Mouse (Mus musculus): Measurements from ENCODE around the gene Rpl15. TPM values are rescaled to one million over a fixed set of nuclear protein-coding genes. Genes with fewer than 3 reads are reported as not detected.
"Not testable (repeated sequence)": the region's sequence is repeated elsewhere in the genome, so short reads cannot be mapped to it uniquely, and the experiment has no call there.

Rpl15 gene
- total RNA-seq (2021) = 100 to 1,000 TPM; 726 to 763 TPM
- long read RNA-seq, experiment 1, transcript Rpl15-202 (4 exons, 1,922 nt) = major isoform, 42 of 56 reads
- long read RNA-seq, experiment 1, transcript Rpl15-201 (4 exons, 883 nt) = minor isoform, 6 of 56 reads
- long read RNA-seq, experiment 1, partial matches to known transcripts = 1 of 56 reads
- long read RNA-seq, experiment 1, other reads (novel, unspliced or antisense) = 2 of 56 reads
- long read RNA-seq, experiment 2, transcript Rpl15-202 (4 exons, 1,922 nt) = major isoform, 227 of 302 reads
- long read RNA-seq, experiment 2, transcript Rpl15-201 (4 exons, 883 nt) = minor isoform, 37 of 302 reads
- long read RNA-seq, experiment 2, transcript Rpl15-204 (3 exons, 802 nt) = minor isoform, 8 of 302 reads
- long read RNA-seq, experiment 2, transcript Rpl15-203 (4 exons, 802 nt) = minor isoform, 18 of 302 reads
- long read RNA-seq, experiment 2, partial matches to known transcripts = 2 of 302 reads
- long read RNA-seq, experiment 2, other reads (novel, unspliced or antisense) = 10 of 302 reads

DNA sequence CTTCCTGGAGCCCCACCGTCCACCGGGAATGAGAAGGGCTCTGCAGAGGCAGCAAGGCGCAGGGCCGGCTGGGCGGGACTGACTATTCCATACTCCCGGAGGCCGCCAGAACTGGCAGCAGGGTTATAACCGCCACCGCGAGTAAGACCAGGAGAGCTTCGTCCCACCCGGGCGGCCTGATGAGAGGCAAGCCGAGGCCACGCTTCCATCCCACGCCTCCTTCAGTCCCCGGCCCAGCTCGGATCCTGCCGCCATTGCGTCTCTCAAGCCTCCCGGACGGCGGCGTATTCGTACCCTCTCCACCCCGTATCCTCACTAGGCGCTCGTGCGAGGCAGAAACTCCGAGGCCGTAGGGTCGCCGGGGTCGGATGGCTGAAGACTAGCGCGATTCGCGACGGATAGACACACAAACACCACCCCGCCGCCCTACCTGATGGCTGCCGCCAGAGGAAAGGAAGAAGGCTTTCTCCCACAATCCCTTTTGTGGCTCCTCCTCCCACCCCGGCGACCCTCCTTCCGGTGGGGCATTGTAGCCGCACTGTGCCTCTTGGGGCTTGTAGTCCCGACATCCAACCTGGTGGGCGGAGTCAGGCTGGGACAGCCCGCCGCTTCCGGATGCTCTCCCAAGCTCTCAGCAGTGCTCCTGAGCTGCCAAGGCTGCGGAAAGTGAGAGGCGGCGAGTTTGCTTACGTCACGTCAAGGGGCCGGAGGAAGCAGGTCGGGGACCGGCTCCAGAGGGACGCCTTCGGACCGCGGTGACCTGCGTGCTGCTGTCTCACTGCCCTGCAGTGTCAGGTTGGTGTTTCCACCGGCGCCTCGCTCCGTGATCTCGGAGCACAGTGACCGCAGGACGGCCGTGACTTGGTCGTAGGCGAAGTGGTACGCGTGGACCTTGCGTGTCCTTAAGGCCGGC is at the start of gene Rpl15, which contains the start of gene Nkiras1:
Rpl15 (minus strand) TSS at position 863 of the 913 bp plus-strand sequence.
Nkiras1 (plus strand) TSS at position 608 of the 913 bp plus-strand sequence.
- peak; percentile 91 to 94 for DNase-seq (ENCODE audit: low spot score in 2 of 2)

GRCm38 (mm10) chr14:18317457-18318411 is 46.5 kb upstream of the Rpl15 start:
- no peak for DNase-seq (ENCODE audit: low spot score in 2 of 2)

DNA sequence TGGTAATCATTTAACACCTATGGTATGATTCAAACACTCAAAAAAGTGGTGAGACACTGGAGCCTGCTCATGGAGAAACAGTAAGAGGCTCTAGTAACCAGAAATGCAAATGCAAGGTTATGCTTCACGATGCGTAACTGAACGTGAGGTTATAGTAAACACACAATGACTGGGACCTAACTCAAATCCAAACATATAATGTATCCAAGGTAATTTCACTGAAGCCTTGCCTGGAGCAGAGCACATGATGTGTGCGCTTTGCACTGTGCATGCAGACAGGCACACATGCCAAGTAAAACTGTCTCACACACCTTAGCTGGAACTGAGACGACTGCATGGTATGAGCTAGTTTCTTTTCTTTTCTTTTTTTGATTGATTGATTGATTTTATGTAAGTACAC is 33.0 kb upstream of the Rpl15 start:
- no peak for DNase-seq (ENCODE audit: low spot score in 2 of 2)

- DNase-seq (ENCODE audit: low spot score in 2 of 2) = no peak
Measured at GRCm38 (mm10) chr14:18303262-18303661, 32.1 kb upstream of the Rpl15 start.

DNA sequence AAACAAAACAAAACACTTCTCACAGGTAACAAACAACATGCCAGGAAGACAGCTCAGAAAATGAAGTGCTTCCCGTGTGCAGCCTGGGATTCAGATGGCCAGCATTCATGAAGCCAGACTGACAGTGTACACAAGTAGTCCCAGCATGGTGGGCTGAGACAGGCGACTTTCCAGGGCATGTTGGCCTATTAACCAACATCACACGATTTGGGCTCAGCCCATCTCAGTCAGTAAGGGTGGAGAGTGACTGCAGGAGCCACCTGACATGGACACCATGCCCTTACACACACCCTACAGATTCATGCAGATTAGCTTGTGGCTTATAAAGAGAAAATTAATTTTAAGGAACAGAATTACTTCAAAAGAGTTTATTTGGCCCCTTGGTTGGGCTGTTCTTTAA is 31.6 kb upstream of the Rpl15 start:
- no peak for DNase-seq (ENCODE audit: low spot score in 2 of 2)

GRCm38 (mm10) chr14:18301591-18301990 is 30.4 kb upstream of the Rpl15 start:
- no peak for DNase-seq (ENCODE audit: low spot score in 2 of 2)

GRCm38 (mm10) chr14:18300676-18301075 is 29.5 kb upstream of the Rpl15 start:
- no peak for DNase-seq (ENCODE audit: low spot score in 2 of 2)

DNA sequence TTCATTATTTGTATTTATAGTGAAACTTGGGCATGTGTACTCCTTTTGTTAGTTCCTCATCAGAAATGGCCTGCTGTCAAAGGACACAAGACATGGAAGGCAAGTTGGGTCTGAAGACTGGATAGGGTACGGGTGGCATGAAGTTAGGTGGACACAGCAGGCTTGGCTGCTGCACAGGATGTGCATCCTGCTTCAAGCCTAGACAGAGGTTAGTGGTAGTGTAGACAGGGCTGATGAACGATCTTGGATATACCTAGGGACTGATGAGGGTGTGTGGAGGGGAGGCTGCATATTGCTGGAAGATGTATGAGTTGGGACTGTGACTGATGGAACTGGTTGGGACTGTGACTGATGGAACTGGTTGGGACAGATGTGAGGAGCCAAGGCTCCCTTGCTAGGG is 27.7 kb upstream of the Rpl15 start:
- no peak for DNase-seq (ENCODE audit: low spot score in 2 of 2)

DNA sequence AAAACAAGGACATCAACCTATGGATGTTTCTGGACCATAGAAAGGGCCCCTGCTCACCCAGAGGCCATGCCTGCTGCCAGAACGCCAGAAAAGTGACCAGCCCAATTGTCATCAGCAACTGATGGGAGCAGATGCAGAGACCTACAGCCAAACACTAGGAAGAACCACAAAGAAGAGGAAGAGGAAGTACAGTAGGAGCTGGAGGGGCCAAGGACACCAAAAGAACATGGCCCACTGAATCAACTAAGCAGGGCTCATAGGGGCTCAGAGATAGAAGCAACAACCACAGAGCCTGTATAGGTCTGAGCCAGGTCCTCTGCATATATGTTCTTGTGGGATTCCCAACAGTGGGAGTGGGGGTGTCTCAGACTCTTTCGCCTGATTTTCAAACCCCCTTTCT is 26.2 kb upstream of the Rpl15 start:
- no peak for DNase-seq (ENCODE audit: low spot score in 2 of 2)

- DNase-seq (ENCODE audit: low spot score in 2 of 2) = no peak
Measured at GRCm38 (mm10) chr14:18292578-18292977, 21.4 kb upstream of the Rpl15 start.

DNA sequence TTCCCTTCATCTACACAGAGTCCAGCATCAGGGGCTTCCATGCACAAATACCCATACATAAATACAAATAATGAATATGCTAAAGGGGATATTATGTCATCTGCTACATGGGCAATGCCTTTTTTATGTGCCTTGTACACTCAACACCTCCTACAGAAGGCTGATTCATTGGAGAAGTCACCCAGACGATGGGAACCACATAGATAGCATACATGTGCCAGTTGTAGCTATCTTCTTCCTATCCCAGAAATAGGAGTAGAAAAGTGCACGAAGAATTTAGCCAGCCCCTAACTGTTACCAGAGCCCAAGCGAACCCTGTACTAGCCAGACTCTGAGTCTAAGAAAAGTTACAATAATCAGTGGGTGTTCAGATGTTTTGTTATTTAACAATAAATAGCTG is 20.9 kb upstream of the Rpl15 start:
- no peak for DNase-seq (ENCODE audit: low spot score in 2 of 2)

DNA sequence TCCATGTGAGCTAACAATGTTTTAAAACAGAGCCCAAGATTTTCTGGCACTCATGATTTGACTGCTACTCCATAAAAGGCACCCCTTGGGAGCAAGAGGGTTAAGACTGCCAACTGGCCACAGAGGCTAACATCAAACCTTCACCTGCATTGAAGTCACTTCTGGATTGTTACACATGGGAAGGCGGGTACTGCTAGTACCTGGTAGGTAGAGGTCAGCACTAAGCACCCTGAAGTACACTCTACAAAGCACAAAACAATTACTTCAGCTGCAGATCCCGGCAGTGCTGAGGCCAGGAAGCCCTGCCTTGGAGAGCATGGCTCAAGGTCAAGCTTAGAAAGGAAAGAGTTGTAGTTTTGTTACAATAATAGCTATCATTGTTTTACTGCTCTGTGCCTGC is 16.2 kb upstream of the Rpl15 start:
- DNase-seq (ENCODE audit: low spot score in 2 of 2) = no peak

GRCm38 (mm10) chr14:18286441-18286840 is 15.2 kb upstream of the Rpl15 start:
- DNase-seq (ENCODE audit: low spot score in 2 of 2) = no peak

- no peak for DNase-seq (ENCODE audit: low spot score in 2 of 2)
Measured at GRCm38 (mm10) chr14:18285476-18285875, 14.3 kb upstream of the Rpl15 start.

DNA sequence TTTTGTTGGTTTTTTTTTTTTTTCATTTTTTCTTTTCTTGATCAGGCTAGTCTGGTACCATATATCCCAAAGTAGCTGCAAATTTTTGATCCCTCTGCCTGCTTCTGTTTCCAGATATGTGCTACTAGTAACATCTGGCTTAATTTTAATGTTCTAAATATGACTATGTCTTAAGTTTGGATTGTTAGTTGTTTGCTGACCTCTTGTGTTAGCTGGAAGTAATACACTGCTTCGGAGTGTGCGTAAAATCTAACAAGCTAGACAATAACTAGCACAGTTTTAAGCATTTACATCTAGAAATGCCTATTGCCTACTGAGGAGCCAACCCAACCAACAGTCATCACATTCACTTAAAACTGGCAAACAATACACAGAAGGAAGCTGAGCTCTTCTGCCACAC is 13.4 kb upstream of the Rpl15 start:
- no peak for DNase-seq (ENCODE audit: low spot score in 2 of 2)

DNA sequence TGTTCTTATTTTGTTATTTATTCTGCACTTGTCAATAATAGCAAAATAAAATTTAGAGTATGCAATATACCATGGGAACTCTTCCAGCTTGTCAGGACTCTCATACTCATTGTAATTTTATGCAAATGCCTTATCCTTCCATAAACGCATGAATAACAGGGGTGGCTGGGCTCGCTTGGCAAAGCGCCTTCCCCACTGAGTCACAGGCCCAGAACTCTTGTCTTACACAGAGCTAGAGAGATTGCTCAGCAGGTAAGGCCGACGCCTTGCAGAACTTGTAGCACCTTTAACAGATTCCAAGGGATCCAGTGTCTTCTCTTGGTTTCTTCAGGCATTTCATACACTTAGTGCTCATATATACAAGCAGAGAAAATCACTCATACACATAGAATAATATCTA is 9.2 kb upstream of the Rpl15 start:
- no peak for DNase-seq (ENCODE audit: low spot score in 2 of 2)

GRCm38 (mm10) chr14:18274526-18274925 is 3.3 kb upstream of the Rpl15 start:
- DNase-seq (ENCODE audit: low spot score in 2 of 2) = no peak

- no peak for DNase-seq (ENCODE audit: low spot score in 2 of 2)
Measured at GRCm38 (mm10) chr14:18271666-18272065, 475 bp upstream of the Rpl15 start.

- not testable (repeated sequence) for DNase-seq (ENCODE audit: low spot score in 2 of 2)
Measured at GRCm38 (mm10) chr14:18269947-18270528, 1.2 kb downstream of the Rpl15 start.

- DNase-seq (ENCODE audit: low spot score in 2 of 2) = peak in 1 of 2 experiments; percentile 40
Measured at GRCm38 (mm10) chr14:18263427-18263826, 7.8 kb downstream of the Rpl15 start.
